Mouse (Mus musculus): Measurements from ENCODE around the gene Gpr180.
A peak's percentile ranks its signal among the peaks of the same experiment; 100 is the strongest.

The Gpr180 gene

DNA sequence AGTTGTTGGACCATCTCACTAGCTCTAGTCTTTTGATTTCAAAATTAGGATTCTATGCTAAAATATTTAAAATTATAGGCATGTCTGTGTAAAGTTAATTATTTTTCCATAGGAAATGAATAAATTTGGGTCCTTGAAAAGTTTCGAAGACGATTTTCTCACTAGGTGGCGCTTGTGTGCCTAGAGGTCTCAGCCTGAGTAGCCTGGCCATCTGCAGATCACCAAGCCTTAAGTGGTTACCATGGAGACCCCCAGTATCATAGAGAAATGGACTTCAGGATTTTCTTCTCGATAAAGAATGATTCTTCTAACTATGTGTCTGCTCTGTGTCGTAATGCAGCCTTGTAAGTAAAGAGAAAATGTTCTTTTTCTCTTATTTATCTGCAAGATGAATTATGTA lies 72.7 kb downstream of the Gpr180 start:
- DNase-seq (ENCODE audit: low spot score): peak; percentile 56

DNA sequence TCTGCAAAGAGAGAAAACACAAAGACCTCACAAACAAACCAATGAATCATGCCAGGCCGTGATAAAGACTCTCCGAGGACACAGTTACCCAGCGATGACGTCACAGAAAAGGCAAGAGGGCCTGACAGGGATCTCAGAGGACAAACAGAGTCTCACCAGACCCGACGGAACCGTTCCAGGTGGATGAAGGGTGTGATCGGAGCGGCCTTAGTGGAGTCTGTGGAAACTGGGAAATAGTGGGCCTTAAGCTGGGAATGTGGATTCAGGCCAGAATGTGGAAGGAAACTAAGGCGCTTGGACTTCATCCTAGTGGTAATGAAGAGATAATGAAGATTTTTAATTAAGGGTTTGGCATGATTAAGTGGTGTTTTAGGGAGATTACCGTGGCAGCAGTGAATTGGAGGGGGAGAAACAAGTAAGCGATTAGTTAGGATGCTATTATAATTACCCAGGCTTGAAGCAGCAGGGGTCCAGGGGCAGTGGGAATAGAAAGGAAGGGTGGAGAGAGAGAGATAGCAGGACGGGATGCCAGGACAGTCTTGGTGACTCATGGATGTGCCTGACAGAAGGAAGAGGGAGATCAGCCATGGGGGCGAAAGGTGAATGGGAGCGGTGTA lies 75.3 kb downstream of the Gpr180 start:
- no peak for DNase-seq (ENCODE audit: low spot score)
